Mouse (Mus musculus): ENCODE data around the gene Gm21987.

GRCm38 (mm10) chr16:38354185-38354913 is 7.5 kb downstream of the Gm21987 start:
- TF ChIP-seq CTCF (IDR thresholded peaks at IDR 0.05; ENCODE audit: borderline replicate concordance, insufficient read depth, low read length): no peak
- TF ChIP-seq POLR2A (IDR thresholded peaks at IDR 0.05; ENCODE audit: low read depth, low read length): no peak

All from embryonic fibroblast, embryonic 13.5 days (primary cell).